Mouse (Mus musculus): Measurements from ENCODE around the gene Plbd2. TPM values are rescaled to one million over a fixed set of nuclear protein-coding genes. Genes with fewer than 3 reads are reported as not detected.
"Not testable (repeated sequence)": the region's sequence is repeated elsewhere in the genome, so short reads cannot be mapped to it uniquely, and the experiment has no call there.

Gene Plbd2
- total RNA-seq, 2 experiments from 2014 or later: 47.4 to 50.3 TPM

DNA sequence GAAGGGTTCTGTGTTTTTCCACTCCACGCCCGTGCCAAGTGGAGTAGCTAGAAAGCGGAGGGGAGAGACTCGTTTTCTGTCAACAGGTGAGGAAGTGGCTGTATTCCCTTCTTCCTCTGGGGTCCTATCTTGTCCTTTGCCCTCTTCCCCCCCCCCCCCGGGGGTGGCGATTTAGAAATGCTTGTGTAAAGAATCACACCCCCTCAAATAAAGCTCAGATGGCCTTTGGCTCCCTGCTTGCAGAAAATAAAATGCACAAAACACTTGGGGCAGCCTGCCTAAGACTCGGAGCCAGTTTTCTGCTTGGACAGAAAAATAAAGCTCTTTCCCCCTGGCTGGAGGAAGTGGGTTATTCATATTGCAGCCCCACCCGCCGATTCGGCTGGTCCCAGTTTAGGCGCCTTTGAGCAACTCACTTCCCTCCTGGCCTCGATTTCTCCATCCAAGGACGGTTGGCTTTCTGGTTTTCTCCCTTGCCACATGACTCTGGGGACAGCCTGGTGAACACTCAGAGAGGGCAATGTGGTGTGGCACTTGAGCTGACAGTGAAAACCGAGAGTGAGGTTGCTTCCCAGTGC, 8.3 kb upstream of the Plbd2 start:
- DNase-seq: peak; percentile 68 to 73

DNA sequence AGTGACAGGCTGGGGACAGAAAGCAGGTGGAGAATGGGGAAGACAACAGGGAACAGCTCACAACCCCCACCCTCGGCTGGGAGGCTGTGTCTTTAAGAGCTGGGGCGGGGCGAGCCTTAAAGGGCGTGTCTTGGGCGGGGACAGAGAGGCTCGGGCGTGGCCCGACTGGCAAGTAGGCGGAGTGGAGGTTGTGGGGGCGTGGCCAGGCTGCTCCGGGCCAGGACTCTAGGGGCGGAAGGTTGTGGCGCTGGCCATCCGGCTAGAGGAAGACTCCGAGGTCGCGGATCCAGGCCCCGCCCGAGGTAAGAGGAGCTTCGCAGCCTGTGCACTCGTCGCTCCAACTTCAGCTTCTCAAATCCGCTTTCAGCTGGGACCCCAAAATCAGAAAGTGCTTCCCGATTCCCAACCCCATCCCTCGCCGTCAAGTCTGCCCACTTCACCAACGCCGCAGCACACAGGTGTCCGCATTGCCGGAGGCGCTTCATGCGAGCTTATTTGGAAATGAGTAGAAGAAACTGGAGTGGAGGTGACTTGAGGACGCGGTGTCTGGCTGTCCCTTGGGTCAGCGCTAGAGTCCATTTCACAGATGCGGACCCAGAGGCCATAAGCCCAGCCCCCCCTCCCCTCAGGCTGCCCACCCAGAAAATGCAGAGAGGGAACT, 7.7 kb upstream of the Plbd2 start, which contains the start of gene Slc8b1:
TSS of gene Slc8b1 (plus strand) at position 187 of the 661 bp plus-strand sequence.
- DNase-seq: peak; percentile 97 to 99

DNA sequence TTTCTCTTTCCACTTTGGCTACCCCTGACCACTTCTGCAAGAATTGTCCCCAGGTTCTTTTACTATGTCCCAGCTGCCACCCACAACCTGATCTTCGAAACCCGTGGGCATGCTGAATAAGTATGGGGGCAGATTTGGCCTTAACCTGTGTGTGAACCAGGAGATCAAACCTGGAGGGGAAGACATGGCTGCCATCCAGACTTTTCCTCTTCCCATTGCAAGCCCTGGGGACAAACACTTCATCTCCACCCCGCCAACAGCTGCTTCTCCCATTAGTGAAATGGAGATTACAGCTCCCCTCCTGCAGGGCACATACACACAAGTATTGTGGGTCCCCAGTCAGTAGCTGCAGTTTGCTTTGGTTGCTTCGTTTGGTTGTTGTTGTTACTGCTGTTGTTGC, 3.9 kb upstream of the Plbd2 start:
- DNase-seq: peak in 1 of 2 experiments; percentile 35

DNA sequence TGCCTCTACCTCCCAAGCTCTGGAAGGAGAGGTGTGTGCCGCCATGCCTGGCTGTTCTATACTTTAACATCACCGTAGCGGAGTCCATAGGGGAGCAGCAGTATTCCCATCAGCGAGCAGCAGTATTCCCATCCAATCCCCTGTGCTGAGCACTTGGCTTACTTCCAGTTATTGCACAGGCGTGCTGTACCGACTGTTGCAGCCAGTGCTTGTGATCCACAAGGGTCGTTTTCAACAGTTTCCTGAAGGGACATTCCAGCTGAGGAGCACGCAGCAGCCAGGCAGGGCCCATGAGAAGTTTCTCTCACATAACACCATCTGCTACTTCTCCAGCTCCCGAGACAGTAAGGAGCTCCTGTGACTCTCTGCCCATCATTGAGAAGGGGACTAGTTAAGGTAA, 3.1 kb upstream of the Plbd2 start:
- DNase-seq: no peak

GRCm38 (mm10) chr5:120505781-120506180, 2.4 kb upstream of the Plbd2 start:
- no peak for DNase-seq

- DNase-seq: peak; percentile 88 to 92
Observed at GRCm38 (mm10) chr5:120505368-120505767, 1.9 kb upstream of the Plbd2 start.

GRCm38 (mm10) chr5:120502675-120503143, 716 bp downstream of the Plbd2 start:
- no peak for DNase-seq

- no peak for DNase-seq
Observed at GRCm38 (mm10) chr5:120502147-120502621, 1.2 kb downstream of the Plbd2 start.

DNA sequence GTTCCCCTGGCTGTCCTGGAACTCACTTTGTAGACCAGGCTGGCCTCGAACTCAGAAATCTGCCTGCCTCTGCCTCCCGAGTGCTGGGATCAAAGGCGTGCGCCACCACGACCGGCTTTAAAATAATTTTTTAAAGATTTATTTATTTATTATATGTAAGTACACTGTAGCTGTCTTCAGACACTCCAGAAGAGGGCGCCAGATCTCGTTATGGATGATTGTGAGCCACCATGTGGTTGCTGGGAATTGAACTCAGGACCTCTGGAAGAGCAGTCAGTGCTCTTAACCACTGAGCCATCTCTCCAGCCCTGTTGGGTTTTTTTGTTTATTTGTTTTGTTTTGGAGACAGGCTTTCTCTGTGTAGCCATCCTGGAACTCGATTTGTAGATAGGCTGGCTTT, 2.8 kb downstream of the Plbd2 start:
- DNase-seq: not testable (repeated sequence)

DNA sequence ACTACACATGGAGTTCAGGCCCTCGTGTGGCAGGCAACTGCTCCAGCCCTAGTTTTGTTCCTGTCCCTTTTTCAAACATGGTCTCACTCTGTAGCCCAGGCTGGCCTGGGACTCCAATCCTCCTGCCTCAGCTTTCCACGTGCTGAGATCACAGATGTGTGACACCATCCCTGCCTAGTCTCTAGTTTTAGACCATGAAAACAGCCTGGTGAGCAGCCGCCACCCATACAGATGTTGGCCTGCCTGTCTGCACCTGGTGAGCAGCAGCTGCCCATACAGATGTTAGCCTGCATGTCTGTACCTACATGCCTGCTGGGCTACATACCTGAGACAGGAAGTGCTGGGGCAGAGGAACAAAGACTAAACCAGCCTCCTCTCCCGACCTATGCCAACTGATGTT, 4.2 kb downstream of the Plbd2 start:
- DNase-seq: no peak

DNA sequence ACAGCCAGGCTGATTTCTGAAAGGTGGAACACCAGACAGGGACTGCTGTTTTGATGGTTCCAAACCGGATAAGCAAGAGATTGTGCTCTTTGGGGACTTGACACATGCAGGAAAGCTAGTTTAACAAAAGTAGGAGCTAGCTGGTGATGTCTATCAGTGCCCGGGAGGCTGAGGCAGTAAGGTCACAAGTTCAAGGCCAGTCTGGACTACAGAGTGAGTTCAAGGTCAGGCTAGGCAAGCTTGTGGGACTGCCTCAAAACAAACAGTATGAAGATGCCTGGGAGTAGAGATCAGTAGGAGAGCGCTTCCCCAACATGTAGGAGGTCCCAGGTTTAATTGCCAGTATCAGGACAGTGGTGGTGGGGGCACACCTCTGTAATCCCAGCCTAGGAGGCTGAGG, 6.4 kb downstream of the Plbd2 start:
- no peak for DNase-seq

- DNase-seq: no peak
Observed at GRCm38 (mm10) chr5:120495703-120496226, 7.7 kb downstream of the Plbd2 start.

DNA sequence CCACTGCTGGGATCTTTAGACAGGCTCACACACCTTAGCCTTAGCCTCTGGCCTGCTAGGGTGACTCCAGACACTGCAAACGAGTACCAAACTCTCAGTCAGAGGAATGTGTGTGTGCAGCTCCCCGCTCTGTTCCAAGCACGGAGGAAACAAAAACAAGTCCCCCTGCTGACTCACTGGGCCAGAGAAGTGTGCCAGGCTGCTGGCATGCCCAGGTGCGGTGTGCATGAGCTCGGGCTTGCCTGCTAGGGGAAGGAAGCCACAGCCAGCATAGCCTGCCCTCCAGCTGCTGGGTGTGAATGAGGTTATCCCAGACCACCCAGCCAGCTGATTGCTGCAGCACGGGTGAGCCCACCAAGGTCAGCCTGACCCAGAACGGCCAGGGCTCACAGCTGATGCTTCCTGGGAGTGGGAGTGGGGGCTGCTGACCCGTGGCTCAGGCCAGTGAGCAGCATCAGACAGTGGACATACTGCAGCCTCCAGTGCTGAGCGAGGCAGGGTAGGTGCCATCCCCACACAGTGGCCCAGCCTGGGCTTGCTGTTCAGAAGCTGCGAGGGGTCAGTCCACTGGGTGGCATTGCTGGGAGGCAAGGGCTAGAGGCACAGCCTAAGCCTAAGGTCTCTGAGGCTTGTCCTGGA, 8.2 kb downstream of the Plbd2 start:
- DNase-seq: peak; percentile 59 to 68

GRCm38 (mm10) chr5:120493873-120494395, 9.5 kb downstream of the Plbd2 start:
- DNase-seq: no peak

- DNase-seq: no peak
Observed at GRCm38 (mm10) chr5:120493440-120493839, 10.0 kb downstream of the Plbd2 start.

GRCm38 (mm10) chr5:120492437-120492836, 11.0 kb downstream of the Plbd2 start:
- DNase-seq: no peak

DNA sequence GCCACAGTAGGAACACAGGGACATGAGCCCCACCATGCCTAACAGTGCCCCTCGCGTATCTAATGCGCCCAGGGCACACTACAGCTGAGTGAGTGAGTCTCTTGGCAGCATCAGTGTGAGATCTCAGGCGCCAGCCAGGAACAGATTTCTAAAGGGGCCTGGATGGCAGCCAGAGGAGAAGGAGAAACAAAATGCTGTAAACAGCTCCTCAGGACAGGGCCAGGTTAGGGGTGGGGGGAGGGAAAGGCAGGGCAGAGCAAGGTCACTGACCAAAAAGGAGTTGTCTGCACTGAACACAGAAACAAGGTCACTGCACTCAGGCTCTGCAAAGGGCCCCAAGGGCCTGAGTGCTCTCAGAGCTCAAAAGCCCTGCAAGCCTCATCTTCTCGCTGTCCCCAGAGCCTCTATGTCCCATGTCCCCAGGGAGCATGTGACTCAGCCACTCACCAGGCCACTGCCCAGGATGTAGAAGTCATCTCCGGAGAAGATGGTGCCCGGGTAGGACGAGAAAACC, 12.7 kb downstream of the Plbd2 start:
- DNase-seq: peak; percentile 65 to 76

DNA sequence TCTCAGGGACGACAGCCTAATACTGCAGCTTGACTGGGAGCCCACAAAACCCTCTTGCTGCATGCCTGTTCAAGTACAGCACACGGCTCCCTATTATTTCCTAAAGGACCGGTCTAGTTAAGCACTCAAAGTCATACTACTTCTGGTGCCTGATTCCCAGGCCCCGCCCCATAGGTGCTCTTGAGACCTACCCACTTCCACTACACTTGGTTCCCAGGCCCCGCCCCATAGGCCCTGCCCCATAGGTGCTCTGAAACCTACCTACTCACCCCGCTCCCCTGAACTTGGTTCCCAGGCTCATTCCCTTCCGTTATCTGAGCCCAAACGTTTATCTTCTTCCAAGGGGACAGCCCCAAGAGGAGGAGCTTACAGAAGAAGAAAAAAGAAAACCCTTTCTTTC, 15.6 kb downstream of the Plbd2 start:
- DNase-seq: no peak

DNA sequence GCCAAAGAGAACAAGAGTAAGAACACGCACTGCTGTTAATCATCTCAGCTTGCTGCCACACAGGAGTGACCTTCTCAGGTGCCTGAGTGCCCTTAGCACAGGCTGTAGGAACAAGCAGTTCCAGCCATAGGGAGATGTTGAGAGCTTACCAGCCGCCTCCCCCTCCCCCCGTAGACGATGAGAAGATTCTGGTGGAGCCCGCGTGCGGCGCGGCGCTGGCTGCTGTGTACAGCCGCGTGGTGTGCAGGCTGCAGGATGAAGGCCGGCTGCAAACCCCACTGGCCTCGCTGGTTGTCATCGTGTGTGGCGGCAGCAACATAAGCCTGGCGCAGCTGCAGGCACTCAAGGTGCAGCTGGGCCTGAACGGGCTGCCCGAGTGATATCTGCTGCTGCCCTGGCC, 20.0 kb downstream of the Plbd2 start:
- DNase-seq: no peak

DNA sequence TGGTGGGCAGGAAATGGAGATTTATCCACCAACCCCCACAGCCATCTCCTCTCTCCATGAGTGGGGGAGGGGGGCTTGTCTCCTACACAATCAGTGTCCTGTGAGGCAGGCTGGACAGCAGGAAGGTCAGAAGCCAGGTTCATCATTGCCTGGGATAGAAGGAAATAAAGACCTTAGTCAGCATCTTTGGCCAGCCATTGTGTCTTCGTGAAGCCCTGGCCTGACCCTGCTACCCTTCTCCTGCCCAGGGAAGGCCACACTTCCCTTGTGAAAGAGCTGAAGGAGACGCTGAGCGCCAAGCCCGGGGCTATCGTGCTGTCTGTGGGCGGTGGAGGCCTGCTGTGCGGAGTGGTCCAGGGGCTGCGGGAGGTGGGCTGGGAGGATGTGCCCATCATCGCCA, 22.2 kb downstream of the Plbd2 start:
- DNase-seq: no peak

GRCm38 (mm10) chr5:120479538-120479937, 23.9 kb downstream of the Plbd2 start:
- DNase-seq: no peak

- no peak for DNase-seq
Observed at GRCm38 (mm10) chr5:120477993-120478392, 25.4 kb downstream of the Plbd2 start.

GRCm38 (mm10) chr5:120476296-120476695, 27.1 kb downstream of the Plbd2 start, which contains the start of gene Sds:
Sds (plus strand) TSS chr5:120476526.
- no peak for DNase-seq
